Mouse (Mus musculus): ENCODE results near the gene Zfp663. TPM values are rescaled to one million over a fixed set of nuclear protein-coding genes. Genes with fewer than 3 reads are reported as not detected.
A peak's percentile ranks its signal among the peaks of the same experiment; 100 is the strongest.

Zfp663 gene
- polyA plus RNA-seq, 1 experiment, result not detected

- H3K4me2 ChIP-seq (ENCODE audit: low read depth), result no peak overlapping the region
- H3ac ChIP-seq (ENCODE audit: control insufficient read depth, insufficient read length), result no peak overlapping the region
- no peak overlapping the region for H3K4me3 ChIP-seq
- H3K36me3 ChIP-seq (ENCODE audit: control insufficient read depth, insufficient read depth), result peaks cover 3% of the 10 kb centered on the region
- H3K27me3 ChIP-seq (ENCODE audit: control insufficient read depth, insufficient read depth, insufficient read length), result no peaks in the 10 kb centered on the region
- peaks cover 48% of the 10 kb centered on the region for H3K79me2 ChIP-seq (ENCODE audit: control insufficient read depth, insufficient read depth)
- TF ChIP-seq E2F4 (IDR thresholded peaks at IDR 0.05; ENCODE audit: insufficient read depth), result no peak
- no peak for TF ChIP-seq TCF12 (IDR thresholded peaks at IDR 0.05; ENCODE audit: insufficient read depth, poor library complexity, severe bottlenecking)
- TF ChIP-seq TCF3 (IDR thresholded peaks at IDR 0.05; ENCODE audit: insufficient read length, low read depth), result no peak
- no peak for TF ChIP-seq MYOD1 (IDR thresholded peaks at IDR 0.05; ENCODE audit: control insufficient read depth in 1 of 3, insufficient read length in 2 of 3, low read depth in 2 of 3)
- TF ChIP-seq USF1 (IDR thresholded peaks at IDR 0.05; ENCODE audit: low read depth), result no peak
- TF ChIP-seq MYOG (IDR thresholded peaks at IDR 0.05; ENCODE audit: control insufficient read depth in 1 of 3, insufficient read depth in 1 of 3, insufficient read length in 2 of 3, low read depth in 2 of 3), result no peak
- no peak for TF ChIP-seq CEBPB (IDR thresholded peaks at IDR 0.05; ENCODE audit: insufficient read depth, poor library complexity, severe bottlenecking)
- TF ChIP-seq POLR2AphosphoS2 (IDR thresholded peaks at IDR 0.05; ENCODE audit: insufficient read length, low read depth), result no peak
- no peak for TF ChIP-seq SRF (IDR thresholded peaks at IDR 0.05; ENCODE audit: control insufficient read depth, insufficient read length, low read depth)
- no peak for TF ChIP-seq POLR2A (IDR thresholded peaks at IDR 0.05; ENCODE audit: insufficient read length, low read depth)
- TF ChIP-seq REST (IDR thresholded peaks at IDR 0.05; ENCODE audit: insufficient read depth, insufficient read length), result no peak
These were observed 49.0 kb downstream of the Zfp663 start for GRCm38 (mm10) chr2:165319503-165319902.

DNA sequence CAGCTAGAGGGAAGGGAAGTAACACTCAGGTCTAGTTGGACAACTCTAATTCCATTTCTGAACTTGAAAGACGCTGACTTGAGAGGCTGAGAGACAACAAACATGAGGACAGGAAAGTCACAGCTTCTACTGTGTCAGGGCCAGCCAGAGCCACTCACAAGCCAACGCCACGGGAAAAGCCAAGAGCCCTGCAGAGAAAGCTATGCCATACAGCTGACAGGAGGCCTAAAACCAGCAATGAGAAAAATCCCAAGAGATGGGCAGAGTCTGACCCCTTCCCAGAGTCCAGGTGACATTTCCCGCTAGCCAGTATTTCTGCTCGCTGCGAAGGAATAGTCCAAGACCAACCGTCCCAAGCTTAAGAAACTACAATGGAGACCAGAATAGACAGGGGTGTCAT lies 49.6 kb downstream of the Zfp663 start:
- Histone ChIP-seq H3K4me2 (ENCODE audit: low read depth) (no peak overlapping the region), H3K4me3 (no peak overlapping the region), H3K27me3 (ENCODE audit: control insufficient read depth, insufficient read depth, insufficient read length) (no peaks in the 10 kb centered on the region), H3K36me3 (ENCODE audit: control insufficient read depth, insufficient read depth) (peaks cover 4% of the 10 kb centered on the region), H3ac (ENCODE audit: control insufficient read depth, insufficient read length) (no peak overlapping the region), H3K79me2 (ENCODE audit: control insufficient read depth, insufficient read depth) (peaks cover 43% of the 10 kb centered on the region)
- TF ChIP-seq REST (IDR thresholded peaks at IDR 0.05; ENCODE audit: insufficient read depth, insufficient read length) (no peak), USF1 (IDR thresholded peaks at IDR 0.05; ENCODE audit: low read depth) (no peak)

GRCm38 (mm10) chr2:165317621-165318263 lies 50.8 kb downstream of the Zfp663 start:
- no peak for TF ChIP-seq USF1 (IDR thresholded peaks at IDR 0.05; ENCODE audit: low read depth)
- TF ChIP-seq MYOG (IDR thresholded peaks at IDR 0.05; ENCODE audit: control insufficient read depth in 1 of 3, insufficient read depth in 1 of 3, insufficient read length in 2 of 3, low read depth in 2 of 3), result no peak
- TF ChIP-seq REST (IDR thresholded peaks at IDR 0.05; ENCODE audit: insufficient read depth, insufficient read length), result no peak
- no peak for TF ChIP-seq MYOD1 (IDR thresholded peaks at IDR 0.05; ENCODE audit: control insufficient read depth in 1 of 3, insufficient read length in 2 of 3, low read depth in 2 of 3)
- TF ChIP-seq CEBPB (IDR thresholded peaks at IDR 0.05; ENCODE audit: insufficient read depth, poor library complexity, severe bottlenecking), result no peak
- TF ChIP-seq TCF12 (IDR thresholded peaks at IDR 0.05; ENCODE audit: insufficient read depth, poor library complexity, severe bottlenecking), result no peak
- TF ChIP-seq POLR2A (IDR thresholded peaks at IDR 0.05; ENCODE audit: insufficient read length, low read depth), result no peak
- no peak for TF ChIP-seq TCF3 (IDR thresholded peaks at IDR 0.05; ENCODE audit: insufficient read length, low read depth)
- TF ChIP-seq POLR2AphosphoS2 (IDR thresholded peaks at IDR 0.05; ENCODE audit: insufficient read length, low read depth), result no peak
- no peak for TF ChIP-seq E2F4 (IDR thresholded peaks at IDR 0.05; ENCODE audit: insufficient read depth)
- TF ChIP-seq SRF (IDR thresholded peaks at IDR 0.05; ENCODE audit: control insufficient read depth, insufficient read length, low read depth), result no peak
- TF ChIP-seq MAX (IDR thresholded peaks at IDR 0.05; ENCODE audit: low read depth), result no peak
- Histone ChIP-seq H3K4me2 (ENCODE audit: low read depth) (no peak overlapping the region), H3K4me3 (no peak overlapping the region), H3K36me3 (ENCODE audit: control insufficient read depth, insufficient read depth) (peaks cover 4% of the 10 kb centered on the region), H3K79me2 (ENCODE audit: control insufficient read depth, insufficient read depth) (peaks cover 31% of the 10 kb centered on the region), H3K27me3 (ENCODE audit: control insufficient read depth, insufficient read depth, insufficient read length) (no peaks in the 10 kb centered on the region), H3ac (ENCODE audit: control insufficient read depth, insufficient read length) (no peak overlapping the region)

- peaks cover 23% of the 10 kb centered on the region for H3K79me2 ChIP-seq (ENCODE audit: control insufficient read depth, insufficient read depth)
- H3K4me2 ChIP-seq (ENCODE audit: low read depth), result peak overlapping the region; percentile 30
- no peak overlapping the region for H3K4me3 ChIP-seq
- TF ChIP-seq CEBPB (IDR thresholded peaks at IDR 0.05; ENCODE audit: insufficient read depth, poor library complexity, severe bottlenecking), result no peak
- TF ChIP-seq MYOD1 (IDR thresholded peaks at IDR 0.05; ENCODE audit: control insufficient read depth in 1 of 3, insufficient read length in 2 of 3, low read depth in 2 of 3), result peak in 1 of 3 experiments; percentile 42
- no peak overlapping the region for H3ac ChIP-seq (ENCODE audit: control insufficient read depth, insufficient read length)
- H3K36me3 ChIP-seq (ENCODE audit: control insufficient read depth, insufficient read depth), result peaks cover 4% of the 10 kb centered on the region
- H3K27me3 ChIP-seq (ENCODE audit: control insufficient read depth, insufficient read depth, insufficient read length), result no peaks in the 10 kb centered on the region
These were observed 51.6 kb downstream of the Zfp663 start for GRCm38 (mm10) chr2:165316837-165317473.

DNA sequence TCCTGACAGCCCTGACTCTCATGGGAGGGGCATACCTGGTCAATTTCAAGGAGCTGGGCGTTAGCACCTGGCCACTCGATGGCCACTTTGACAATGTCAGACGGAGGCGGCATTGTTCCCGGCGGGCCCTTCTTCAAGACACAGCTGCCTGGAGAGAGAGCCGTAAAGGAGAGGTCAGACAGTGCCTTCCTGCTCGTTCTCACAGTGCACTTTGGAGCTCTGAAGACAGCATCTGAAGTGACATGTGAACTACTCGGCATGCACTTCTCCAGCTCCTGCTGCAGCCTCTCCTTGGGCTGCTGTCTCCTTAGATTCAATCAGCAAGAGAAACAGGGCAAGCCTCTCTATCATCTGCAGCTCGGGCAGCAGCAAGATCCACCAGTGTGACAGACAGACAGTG lies 52.3 kb downstream of the Zfp663 start:
- Histone ChIP-seq H3K4me3 (no peak overlapping the region), H3K4me2 (ENCODE audit: low read depth) (no peak overlapping the region), H3ac (ENCODE audit: control insufficient read depth, insufficient read length) (no peak overlapping the region), H3K36me3 (ENCODE audit: control insufficient read depth, insufficient read depth) (peaks cover 4% of the 10 kb centered on the region), H3K27me3 (ENCODE audit: control insufficient read depth, insufficient read depth, insufficient read length) (no peaks in the 10 kb centered on the region), H3K79me2 (ENCODE audit: control insufficient read depth, insufficient read depth) (peaks cover 17% of the 10 kb centered on the region)
- TF ChIP-seq USF1 (IDR thresholded peaks at IDR 0.05; ENCODE audit: low read depth), result no peak
- no peak for TF ChIP-seq MAX (IDR thresholded peaks at IDR 0.05; ENCODE audit: low read depth)
- TF ChIP-seq POLR2AphosphoS2 (IDR thresholded peaks at IDR 0.05; ENCODE audit: insufficient read length, low read depth), result no peak
- no peak for TF ChIP-seq TCF3 (IDR thresholded peaks at IDR 0.05; ENCODE audit: insufficient read length, low read depth)
- no peak for TF ChIP-seq REST (IDR thresholded peaks at IDR 0.05; ENCODE audit: insufficient read depth, insufficient read length)
- no peak for TF ChIP-seq MYOG (IDR thresholded peaks at IDR 0.05; ENCODE audit: control insufficient read depth in 1 of 3, insufficient read depth in 1 of 3, insufficient read length in 2 of 3, low read depth in 2 of 3)
- no peak for TF ChIP-seq POLR2A (IDR thresholded peaks at IDR 0.05; ENCODE audit: insufficient read length, low read depth)
- TF ChIP-seq TCF12 (IDR thresholded peaks at IDR 0.05; ENCODE audit: insufficient read depth, poor library complexity, severe bottlenecking), result no peak
- TF ChIP-seq CEBPB (IDR thresholded peaks at IDR 0.05; ENCODE audit: insufficient read depth, poor library complexity, severe bottlenecking), result no peak
- no peak for TF ChIP-seq MYOD1 (IDR thresholded peaks at IDR 0.05; ENCODE audit: control insufficient read depth in 1 of 3, insufficient read length in 2 of 3, low read depth in 2 of 3)
